Mouse (Mus musculus): ENCODE data around the gene Acox1.
A peak's percentile ranks its signal among the peaks of the same experiment; 100 is the strongest.

Acox1 gene

DNA sequence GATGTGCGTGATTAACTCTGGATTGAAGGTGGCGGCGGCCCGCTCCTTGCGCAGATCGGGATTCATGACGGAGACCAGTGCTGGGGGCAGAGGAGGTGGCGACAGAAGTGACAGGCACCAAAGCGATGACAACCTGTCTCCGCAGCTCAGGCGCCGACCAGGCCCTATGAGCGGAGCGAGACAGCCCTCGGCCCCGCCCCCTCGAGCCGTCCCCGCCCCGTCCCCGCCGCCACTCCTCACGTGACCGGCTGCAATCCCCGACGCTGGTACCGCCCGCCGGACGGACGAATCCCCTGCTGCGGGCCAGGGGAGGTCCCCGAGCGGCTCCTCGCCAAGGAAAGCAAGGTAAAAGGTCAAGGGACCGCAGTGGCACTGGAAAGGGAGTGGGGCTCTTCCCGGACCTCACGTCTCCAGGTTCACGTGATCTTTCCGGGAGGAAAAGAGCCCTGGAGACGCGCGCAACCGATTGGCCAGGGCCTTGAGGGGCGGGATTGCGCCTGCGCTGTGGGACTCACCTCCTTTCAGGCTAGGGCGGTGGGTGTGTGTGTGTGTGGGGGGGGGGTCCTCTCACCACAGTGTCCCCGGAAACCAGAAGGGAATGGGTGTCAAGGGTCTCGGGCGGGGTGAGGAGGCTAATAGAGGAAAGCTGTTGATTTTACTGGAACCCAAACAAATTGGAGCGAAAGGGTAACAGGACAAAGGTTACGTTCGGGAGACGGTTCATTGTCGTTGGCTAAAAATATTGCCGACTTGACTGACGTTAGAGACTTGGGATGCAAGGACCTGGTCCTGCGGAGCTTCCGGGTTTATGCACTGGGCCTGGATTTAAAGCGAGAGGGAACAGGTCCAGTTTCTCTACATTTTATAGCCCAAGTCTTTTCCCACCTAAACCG, at the start of gene Acox1, which contains the start of gene Ten1:
Gene Acox1, minus strand, starts transcription at position 407 of the 893 bp plus-strand sequence.
Gene Ten1, plus strand, starts transcription at position 217 of the 893 bp plus-strand sequence.
- DNase-seq (ENCODE audit: low spot score) = peak; percentile 99

- DNase-seq (ENCODE audit: low spot score) = no peak
Observed at GRCm38 (mm10) chr11:116247502-116248222, 48.8 kb upstream of the Acox1 start.

GRCm38 (mm10) chr11:116245616-116246015, 46.8 kb upstream of the Acox1 start:
- DNase-seq (ENCODE audit: low spot score) = peak; percentile 46

- no peak for DNase-seq (ENCODE audit: low spot score)
Observed at GRCm38 (mm10) chr11:116244580-116244979, 45.7 kb upstream of the Acox1 start.

DNA sequence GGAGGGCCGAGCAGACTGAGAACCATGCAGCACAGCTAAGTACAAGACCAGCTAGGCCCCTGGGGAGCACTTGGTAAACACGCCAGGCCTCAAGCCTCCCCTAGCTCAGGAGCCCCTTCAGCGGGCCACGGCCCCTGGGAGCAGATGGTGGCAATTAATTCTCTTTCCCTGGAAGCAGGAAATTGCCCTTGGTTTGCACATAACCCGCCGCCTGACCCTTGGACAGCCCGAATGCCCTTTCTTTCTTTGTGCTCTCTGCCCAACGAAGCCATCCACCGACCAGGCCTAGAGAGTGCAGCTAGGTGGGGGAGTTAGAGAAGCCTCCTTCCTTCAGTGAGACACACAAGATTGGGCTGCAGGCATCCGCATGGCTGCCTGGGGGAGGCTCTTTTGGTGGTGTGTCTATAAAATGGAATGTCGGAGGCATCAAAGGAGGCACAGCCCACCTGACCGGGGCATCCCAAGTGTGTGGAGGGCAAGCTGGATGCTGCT, 42.9 kb upstream of the Acox1 start:
- no peak for DNase-seq (ENCODE audit: low spot score)

GRCm38 (mm10) chr11:116239797-116240196, 41.0 kb upstream of the Acox1 start:
- no peak for DNase-seq (ENCODE audit: low spot score)

GRCm38 (mm10) chr11:116237742-116238395, 39.0 kb upstream of the Acox1 start, which contains the start of gene Evpl:
TSS of gene Evpl (minus strand) at chr11:116238077.
- DNase-seq (ENCODE audit: low spot score) = no peak

DNA sequence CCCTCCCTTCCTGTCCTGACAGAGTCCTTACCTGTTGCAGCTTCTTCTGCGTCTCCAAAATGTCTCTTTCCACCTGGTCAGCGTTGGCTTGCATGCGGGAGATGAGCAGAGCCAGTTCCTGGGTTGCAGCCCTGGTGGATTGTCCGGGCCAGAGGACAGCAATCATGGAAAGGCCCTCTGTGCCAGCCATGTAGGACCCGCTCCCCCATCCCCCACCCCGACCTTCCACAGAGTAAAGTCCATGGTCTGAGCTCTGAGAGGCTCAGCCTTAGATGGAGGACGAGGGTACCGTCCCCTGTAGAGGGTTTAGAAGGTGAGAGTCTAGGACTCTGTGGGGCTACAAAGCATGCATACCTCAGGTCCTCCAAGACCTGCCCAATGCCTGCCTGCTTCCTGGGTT, 36.1 kb upstream of the Acox1 start:
- DNase-seq (ENCODE audit: low spot score) = no peak

- no peak for DNase-seq (ENCODE audit: low spot score)
Observed at GRCm38 (mm10) chr11:116232427-116232826, 33.6 kb upstream of the Acox1 start.

DNA sequence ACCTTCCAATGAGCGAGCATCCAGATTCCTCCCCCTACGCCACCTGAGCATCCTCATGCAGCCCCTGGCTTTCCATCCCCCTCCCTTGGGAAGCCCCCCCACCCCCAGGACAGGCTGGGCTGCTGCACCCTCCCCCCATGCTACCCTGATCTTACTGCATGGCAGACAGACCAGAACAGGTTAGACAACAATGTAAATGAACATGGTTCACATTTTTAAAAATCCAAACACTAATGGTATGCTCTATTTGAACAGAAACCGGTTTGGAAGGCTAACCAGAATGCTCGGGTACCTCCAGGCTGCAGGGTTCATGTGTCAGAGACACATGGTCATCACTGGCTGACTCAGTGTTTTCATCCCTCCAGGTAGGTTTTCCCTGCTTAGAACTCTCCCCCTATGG, 29.9 kb upstream of the Acox1 start:
- no peak for DNase-seq (ENCODE audit: low spot score)

- DNase-seq (ENCODE audit: low spot score) = peak; percentile 66
Observed at GRCm38 (mm10) chr11:116226414-116226813, 27.6 kb upstream of the Acox1 start.

GRCm38 (mm10) chr11:116222740-116223059, 23.9 kb upstream of the Acox1 start:
- no peak for DNase-seq (ENCODE audit: low spot score)

DNA sequence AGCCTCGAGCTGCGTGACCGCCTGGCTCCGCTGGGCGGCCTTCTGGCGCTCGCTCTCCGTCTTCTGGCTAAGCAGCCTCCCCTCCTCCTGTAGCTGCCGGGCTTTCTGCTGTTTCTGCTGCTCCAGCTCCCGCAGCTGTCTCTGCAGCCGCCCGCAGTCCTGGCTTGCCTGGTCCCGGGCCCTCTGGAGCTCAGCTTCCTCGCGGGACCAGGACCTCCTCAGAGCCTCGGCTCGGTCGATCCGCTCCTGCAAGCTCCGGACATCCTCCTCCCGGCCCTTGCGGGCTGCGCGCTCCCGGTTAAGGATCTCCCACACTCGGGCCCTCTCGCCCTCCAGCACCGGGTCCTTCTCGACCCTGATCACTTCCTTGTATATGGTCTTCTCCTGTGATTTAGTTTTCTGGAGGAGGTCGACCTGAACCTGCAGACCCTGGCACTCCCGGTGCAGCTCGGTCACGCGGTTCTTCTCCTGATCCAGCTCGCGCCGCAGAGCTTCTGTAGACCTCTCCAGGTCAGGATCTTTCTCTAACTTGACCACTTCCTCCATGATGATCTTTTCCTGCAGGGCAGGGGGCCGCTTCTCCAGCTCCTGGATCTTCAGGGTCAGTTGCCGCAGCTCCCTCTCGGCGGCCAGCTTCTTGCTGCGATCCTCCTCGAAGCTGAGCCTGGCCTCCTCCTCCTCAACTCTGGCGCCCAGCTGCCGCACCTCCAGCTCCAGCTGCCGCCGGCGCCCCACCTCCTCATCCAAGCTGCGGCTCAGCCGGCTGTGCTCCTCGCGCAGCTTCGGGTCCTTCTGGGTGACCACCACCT, 23.3 kb upstream of the Acox1 start:
- no peak for DNase-seq (ENCODE audit: low spot score)

GRCm38 (mm10) chr11:116219885-116220284, 21.0 kb upstream of the Acox1 start:
- DNase-seq (ENCODE audit: low spot score) = peak; percentile 80

DNA sequence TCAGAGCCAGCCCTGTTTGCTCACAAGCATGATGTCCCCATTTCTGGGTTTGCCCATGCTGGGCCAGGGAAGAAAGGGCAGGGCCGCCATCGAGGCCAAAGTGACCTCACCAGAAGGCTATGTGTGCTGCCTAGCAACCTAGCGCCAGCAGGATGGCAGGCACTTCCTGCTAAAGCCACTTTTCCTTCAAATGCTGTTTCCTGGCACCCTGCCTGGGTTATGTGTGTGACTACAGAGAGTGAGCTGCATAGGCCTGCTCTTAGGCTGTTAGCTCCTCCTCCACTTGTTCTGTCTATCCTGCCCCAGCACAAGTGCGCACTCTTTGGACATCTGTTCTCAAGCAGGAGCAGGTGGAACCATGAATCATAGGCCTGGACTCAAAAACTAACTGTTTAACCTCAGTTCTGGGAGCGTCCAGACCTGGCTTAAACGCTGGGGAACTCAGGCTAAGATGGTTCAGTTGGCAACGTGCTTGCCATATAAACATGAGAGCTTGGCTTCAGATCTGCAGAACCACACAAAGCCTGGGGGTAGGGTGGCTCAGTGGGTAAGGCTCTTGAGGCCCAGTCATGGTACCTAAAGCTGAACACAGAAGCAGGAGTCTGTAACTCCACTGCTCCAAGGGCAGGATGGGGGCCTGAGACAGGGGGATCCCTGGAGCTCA, 20.0 kb upstream of the Acox1 start:
- DNase-seq (ENCODE audit: low spot score) = peak; percentile 45

- DNase-seq (ENCODE audit: low spot score) = peak; percentile 52
Observed at GRCm38 (mm10) chr11:116218263-116218662, 19.4 kb upstream of the Acox1 start.

DNA sequence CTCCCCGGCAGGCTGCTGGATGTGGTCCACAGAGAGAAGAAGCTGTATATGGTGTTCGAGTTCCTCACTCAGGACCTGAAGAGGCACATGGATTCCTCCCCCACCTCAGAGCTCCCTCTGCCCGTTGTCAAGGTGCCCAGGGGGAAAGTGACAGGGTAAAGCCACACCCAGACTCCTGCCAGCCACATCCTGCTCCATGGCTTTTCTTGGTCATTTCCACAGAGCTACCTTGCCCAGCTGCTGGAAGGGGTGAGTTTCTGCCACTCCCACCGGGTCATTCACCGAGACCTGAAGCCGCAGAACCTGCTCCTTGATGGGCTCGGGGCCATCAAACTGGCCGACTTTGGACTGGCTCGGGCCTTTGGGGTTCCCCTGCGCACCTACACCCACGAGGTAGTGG, 17.7 kb upstream of the Acox1 start:
- DNase-seq (ENCODE audit: low spot score) = no peak

GRCm38 (mm10) chr11:116215991-116216390, 17.1 kb upstream of the Acox1 start:
- no peak for DNase-seq (ENCODE audit: low spot score)

DNA sequence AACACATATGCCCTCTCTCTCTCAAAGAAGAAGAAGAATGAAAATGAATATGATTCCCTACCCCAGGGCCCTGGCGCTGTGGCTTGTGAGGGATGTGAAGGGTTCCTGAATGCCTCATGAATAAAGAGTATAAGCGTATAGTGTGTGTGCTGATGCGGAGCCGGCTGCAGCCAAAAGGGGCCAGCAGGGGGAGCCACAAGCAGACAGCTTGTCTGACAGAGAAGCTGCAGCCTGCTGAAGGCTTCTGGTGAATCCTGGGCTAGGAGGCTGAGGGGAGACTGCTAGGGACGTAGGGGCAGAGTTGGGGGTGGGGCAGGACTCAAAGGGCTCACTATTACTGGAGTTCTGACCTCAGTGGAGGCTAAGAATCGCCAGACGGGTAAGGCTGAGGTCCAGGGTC, 16.3 kb upstream of the Acox1 start:
- no peak for DNase-seq (ENCODE audit: low spot score)

DNA sequence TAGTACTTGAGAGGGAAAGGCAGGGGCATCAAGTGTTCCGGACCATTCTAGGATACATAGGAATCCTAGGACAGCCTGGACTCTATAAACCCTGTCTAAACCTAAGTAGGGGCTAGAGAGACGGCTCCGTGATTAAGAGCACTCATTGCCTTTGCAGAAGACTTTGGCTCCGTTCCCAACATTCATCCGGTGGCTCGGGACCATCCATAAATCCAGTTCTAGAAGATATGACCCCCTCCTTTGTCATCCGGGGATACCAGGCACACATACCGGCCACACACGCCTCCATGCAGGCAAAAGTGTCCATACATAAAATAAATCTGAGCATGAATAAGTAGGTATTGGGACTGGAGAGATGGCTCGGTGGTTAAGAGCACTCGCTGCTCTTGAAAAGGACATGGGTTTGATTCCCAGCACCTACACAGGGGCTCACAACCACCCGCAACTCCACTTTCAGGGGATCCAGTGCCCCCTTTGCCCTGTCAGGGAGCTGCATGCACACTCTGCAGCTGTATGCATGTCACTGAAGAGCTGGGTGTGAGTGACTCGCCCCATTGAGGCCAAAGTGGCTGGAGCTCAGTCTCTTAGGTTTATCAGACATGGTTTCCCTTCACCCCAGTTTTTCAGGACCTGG, 15.1 kb upstream of the Acox1 start:
- no peak for DNase-seq (ENCODE audit: low spot score)

DNA sequence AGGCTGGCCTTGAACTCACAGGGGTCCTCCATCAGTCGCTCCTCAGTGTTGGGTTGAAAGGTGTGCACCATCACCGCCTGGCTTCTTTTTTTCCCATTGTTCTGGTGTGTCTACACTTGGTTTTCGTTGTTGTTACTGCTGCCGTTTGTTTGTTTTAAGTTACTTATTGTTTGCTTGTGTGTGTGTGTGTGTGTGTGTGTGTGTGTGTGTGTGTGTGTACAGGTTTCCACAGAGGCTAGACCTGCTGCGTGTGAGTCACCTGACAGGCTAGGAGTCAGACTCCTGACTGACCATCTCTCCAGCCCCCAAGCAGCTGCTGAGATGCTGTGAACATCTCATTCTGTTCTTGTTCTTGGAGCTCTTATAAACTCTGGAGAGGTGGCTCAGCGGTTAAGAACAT, 14.0 kb upstream of the Acox1 start:
- peak; percentile 54 for DNase-seq (ENCODE audit: low spot score)

Data from yolk sac, embryonic 10.5 days (tissue).